Mouse (Mus musculus) A20 (cell line): ENCODE measurements around the gene Slc1a2.

Experiments used
- DNase-seq: peaks from one replicate; pipeline ENCODE4 v3.0.0-alpha.2; 2011; ENCODE audit warnings: low read depth, low spot score

The Slc1a2 gene

DNA sequence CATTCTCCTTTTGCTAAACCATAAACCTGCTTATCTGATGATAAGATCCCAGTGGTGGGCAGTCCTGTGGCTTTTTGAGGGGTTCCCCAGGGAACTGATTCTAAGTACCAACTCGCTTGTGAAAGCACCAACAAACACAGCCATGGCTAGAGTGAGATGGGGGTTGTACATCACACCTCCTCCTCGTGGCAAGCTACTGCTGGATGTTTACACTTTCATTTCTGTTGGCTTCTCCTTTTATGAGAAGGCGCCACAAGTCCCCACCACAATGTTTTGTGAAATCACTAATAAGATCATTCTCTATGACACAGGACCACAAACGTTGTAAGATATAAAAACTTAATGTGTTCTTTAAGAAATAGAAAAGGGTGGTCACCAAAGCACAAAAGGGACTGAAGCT, 154.3 kb downstream of the Slc1a2 start:
- peak; percentile 87 for DNase-seq

DNA sequence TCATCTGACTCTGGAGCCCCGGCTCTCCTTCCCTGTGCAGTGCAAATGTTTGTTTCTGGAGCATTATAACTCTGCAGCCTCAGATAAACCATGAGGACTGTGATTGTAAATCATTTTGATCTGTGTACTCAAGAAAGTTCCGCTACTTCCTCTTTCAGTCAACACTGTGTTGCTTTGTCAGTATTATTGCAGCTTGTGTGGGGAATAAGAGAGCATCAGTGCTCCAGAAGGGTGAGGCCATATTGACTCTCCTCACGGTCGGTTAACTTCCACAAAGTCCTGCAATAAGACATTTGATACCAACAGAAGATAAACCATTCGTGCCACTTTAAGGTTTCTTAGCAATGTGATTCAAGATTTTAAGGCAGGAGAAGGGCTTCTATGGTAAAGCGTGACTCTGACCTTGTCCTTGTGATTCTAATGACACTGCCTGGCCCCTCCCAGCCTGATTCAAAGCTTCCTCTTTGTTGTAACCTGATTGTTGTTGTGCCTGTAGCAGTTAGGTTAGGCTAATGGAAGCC, 156.9 kb downstream of the Slc1a2 start:
- DNase-seq, result peak; percentile 90

GRCm38 (mm10) chr2:102820225-102820711, 161.8 kb downstream of the Slc1a2 start:
- no peak for DNase-seq

- DNase-seq, result no peak
These were observed 162.3 kb downstream of the Slc1a2 start for GRCm38 (mm10) chr2:102820790-102821189.

DNA sequence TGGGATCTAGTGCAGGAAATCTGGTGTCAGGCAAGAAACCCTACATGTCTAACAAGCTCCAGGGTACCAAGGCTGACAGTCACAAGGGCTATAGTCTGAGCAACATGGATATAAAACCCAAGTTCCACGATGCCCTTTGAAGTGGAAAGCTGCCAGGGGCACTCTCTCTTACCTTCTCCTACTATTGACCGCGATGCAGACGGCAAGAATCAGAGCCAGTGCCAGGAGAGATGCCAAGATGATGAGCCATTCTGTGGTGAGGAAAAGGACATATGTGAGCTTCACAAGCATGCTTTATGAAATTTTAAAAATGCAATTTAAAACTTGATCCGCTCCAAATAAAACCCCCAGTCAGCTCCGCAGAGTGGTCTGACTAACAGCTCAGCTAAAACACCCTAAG, 163.6 kb downstream of the Slc1a2 start:
- DNase-seq, result no peak

- no peak for DNase-seq
These were observed 167.6 kb downstream of the Slc1a2 start for GRCm38 (mm10) chr2:102825961-102826633.

DNA sequence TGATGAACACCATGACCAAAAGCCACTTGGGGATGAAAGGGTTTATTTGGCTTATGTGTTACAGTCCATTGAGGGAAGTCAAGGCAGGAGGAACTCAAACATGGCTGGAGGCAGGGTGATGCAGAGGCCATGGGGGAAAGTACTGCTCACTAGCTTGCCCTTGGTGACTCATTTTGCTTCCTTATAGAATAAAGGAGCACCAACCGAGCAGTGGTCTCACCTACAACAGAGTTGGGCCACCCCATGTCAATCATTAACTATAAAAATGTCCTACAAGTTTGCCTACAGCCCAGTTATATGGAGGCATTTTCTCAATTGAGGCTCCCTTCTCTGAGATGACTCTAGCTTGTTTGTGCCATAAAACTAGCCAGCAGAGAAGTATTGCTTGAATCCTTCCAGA, 169.4 kb downstream of the Slc1a2 start:
- DNase-seq, result no peak

- DNase-seq, result no peak
These were observed 169.9 kb downstream of the Slc1a2 start for GRCm38 (mm10) chr2:102828381-102828780.

- no peak for DNase-seq
These were observed 170.7 kb downstream of the Slc1a2 start for GRCm38 (mm10) chr2:102829201-102829600.

DNA sequence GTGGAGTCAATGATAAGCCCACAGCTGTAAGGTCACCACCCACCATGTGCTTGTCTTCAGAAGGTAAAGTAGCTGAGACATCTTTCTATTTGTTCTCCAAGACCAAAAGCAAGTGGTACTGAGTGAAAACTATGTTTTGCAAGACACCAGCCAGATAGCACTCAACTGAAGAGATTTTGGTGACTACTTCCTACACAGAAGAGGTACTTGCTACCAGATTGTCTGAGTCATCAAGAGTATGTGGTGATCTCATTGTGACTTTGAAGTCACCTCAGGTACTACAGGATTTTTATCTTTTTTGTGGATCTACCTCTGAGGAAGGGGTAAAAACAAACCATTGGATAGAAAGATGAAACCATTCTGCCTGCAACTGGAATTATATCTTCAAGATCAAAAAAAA, 173.1 kb downstream of the Slc1a2 start:
- DNase-seq, result no peak

DNA sequence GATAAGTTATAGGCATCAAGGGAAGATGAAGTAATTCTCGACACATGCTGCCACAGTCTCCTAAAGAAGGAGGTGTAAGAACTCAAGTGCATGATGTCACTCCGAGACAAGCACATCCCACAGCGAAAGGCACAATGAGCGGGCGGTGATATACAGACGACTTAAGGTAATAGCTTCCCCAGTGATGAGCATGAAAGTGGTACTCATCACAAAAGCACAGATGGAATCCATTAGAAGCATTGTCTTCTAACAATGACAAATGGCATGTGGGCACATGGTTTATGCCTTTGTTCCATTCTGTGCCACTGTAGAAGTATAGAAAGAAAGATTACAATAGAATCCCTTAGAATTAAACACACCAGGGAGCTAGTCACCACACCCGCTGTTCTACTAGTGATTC, 179.7 kb downstream of the Slc1a2 start:
- DNase-seq, result no peak
